Mouse (Mus musculus) erythroblast, embryonic 14.5 days (primary cell): ENCODE results near the gene Ano2.

Experiments used
- GATA1 ChIP-seq: IDR thresholded peaks from 2 replicates; pipeline ENCODE4 v1.6.1; 2012; ENCODE audit warnings: low read length, inconsistent platforms, mixed read lengths
- TAL1 ChIP-seq: IDR thresholded peaks from 3 replicates; pipeline ENCODE4 v1.6.1; 2012; ENCODE audit warnings: low read length, inconsistent platforms, mixed read lengths

DNA sequence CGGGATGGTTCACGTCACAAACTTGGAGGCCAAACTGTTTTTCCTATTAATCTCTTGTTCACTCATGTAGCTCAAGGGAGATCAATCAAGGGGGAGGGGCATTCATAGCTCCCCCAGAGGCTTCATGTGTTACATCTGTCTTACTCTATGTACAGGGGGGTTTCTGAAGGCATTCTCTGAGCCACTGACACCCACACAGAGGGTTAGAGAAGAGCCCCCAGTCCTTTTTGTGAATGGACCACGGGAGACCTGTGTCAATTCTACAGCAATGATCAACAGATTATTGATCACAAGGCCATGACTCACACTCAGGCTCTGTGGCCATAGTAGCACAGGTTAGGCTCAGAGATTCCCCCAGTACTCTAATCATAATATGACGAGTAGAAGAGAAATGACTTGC lies 358.0 kb downstream of the Ano2 start:
- no peak for TF ChIP-seq TAL1
- no peak for TF ChIP-seq GATA1
